Mouse (Mus musculus): ENCODE measurements around the gene Mon2.
A peak's percentile ranks its signal among the peaks of the same experiment; 100 is the strongest.
"Not testable (repeated sequence)": the region's sequence is repeated elsewhere in the genome, so short reads cannot be mapped to it uniquely, and the experiment has no call there.

Gene Mon2

GRCm38 (mm10) chr10:122991648-122992047 is 84.7 kb downstream of the Mon2 start:
- DNase-seq (ENCODE audit: low spot score in 2 of 2): no peak

- no peak for DNase-seq (ENCODE audit: low spot score in 2 of 2)
These were observed 85.3 kb downstream of the Mon2 start for GRCm38 (mm10) chr10:122991053-122991452.

GRCm38 (mm10) chr10:122990606-122991005 is 85.7 kb downstream of the Mon2 start:
- no peak for DNase-seq (ENCODE audit: low spot score in 2 of 2)

GRCm38 (mm10) chr10:122989916-122990315 is 86.4 kb downstream of the Mon2 start:
- no peak for DNase-seq (ENCODE audit: low spot score in 2 of 2)

GRCm38 (mm10) chr10:122988372-122988771 is 87.9 kb downstream of the Mon2 start:
- DNase-seq (ENCODE audit: low spot score in 2 of 2): no peak

GRCm38 (mm10) chr10:122987671-122988128 is 88.6 kb downstream of the Mon2 start:
- DNase-seq (ENCODE audit: low spot score in 2 of 2): peak in 1 of 2 experiments; percentile 21

GRCm38 (mm10) chr10:122986320-122987225 is 89.7 kb downstream of the Mon2 start:
- peak; percentile 69 to 75 for DNase-seq (ENCODE audit: low spot score in 2 of 2)

- peak; percentile 79 for DNase-seq (ENCODE audit: low spot score in 2 of 2)
These were observed 90.6 kb downstream of the Mon2 start for GRCm38 (mm10) chr10:122985515-122986319.

GRCm38 (mm10) chr10:122985252-122985514 is 91.1 kb downstream of the Mon2 start:
- DNase-seq (ENCODE audit: low spot score in 2 of 2): peak; percentile 29 to 63

- no peak for DNase-seq (ENCODE audit: low spot score in 2 of 2)
These were observed 91.6 kb downstream of the Mon2 start for GRCm38 (mm10) chr10:122984531-122985251.

GRCm38 (mm10) chr10:122983579-122984530 is 92.5 kb downstream of the Mon2 start:
- no peak for DNase-seq (ENCODE audit: low spot score in 2 of 2)

- no peak for DNase-seq (ENCODE audit: low spot score in 2 of 2)
These were observed 93.3 kb downstream of the Mon2 start for GRCm38 (mm10) chr10:122982909-122983578.

GRCm38 (mm10) chr10:122980123-122980522 is 96.2 kb downstream of the Mon2 start:
- DNase-seq (ENCODE audit: low spot score in 2 of 2): no peak

- no peak for DNase-seq (ENCODE audit: low spot score in 2 of 2)
These were observed 96.9 kb downstream of the Mon2 start for GRCm38 (mm10) chr10:122979356-122979755.

- DNase-seq (ENCODE audit: low spot score in 2 of 2): no peak
These were observed 100.3 kb downstream of the Mon2 start for GRCm38 (mm10) chr10:122976038-122976437.

- no peak for DNase-seq (ENCODE audit: low spot score in 2 of 2)
These were observed 103.1 kb downstream of the Mon2 start for GRCm38 (mm10) chr10:122973241-122973640.

- no peak for DNase-seq (ENCODE audit: low spot score in 2 of 2)
These were observed 106.1 kb downstream of the Mon2 start for GRCm38 (mm10) chr10:122970188-122970587.

GRCm38 (mm10) chr10:122966421-122966820 is 109.9 kb downstream of the Mon2 start:
- no peak for DNase-seq (ENCODE audit: low spot score in 2 of 2)

GRCm38 (mm10) chr10:122965650-122966049 is 110.7 kb downstream of the Mon2 start:
- not testable (repeated sequence) for DNase-seq (ENCODE audit: low spot score in 2 of 2)

- DNase-seq (ENCODE audit: low spot score in 2 of 2): no peak
These were observed 112.1 kb downstream of the Mon2 start for GRCm38 (mm10) chr10:122964241-122964636.
